Mouse (Mus musculus) midbrain, embryonic 16.5 days (tissue): ENCODE results near the gene Diexf. TPM values are rescaled to one million over a fixed set of nuclear protein-coding genes. Genes with fewer than 3 reads are reported as not detected.

Experiments
- ATAC-seq: fragments of 200-750 bp; cut with Nextera tagmentation; 2 replicates; pipeline ENCODE4 v1.8.0; 2017; ENCODE audit warnings: moderate TSS enrichment
- H3K27ac ChIP-seq: fragments of 300-500 bp; sonication (generic); 2 replicates; pipeline ENCODE4 v1.5.1; 2014; ENCODE audit warnings: mild to moderate bottlenecking, low read length, mixed read lengths
- H3K27me3 ChIP-seq: fragments of 300-500 bp; sonication (generic); 2 replicates; pipeline ENCODE4 v1.6.1; 2014; ENCODE audit warnings: low read depth, low read length, mixed read lengths; ENCODE audit not compliant: control insufficient read depth, insufficient read depth
- H3K36me3 ChIP-seq: fragments of 300-500 bp; sonication (generic); 2 replicates; pipeline ENCODE4 v1.6.1; 2014; ENCODE audit warnings: mild to moderate bottlenecking, low read length, moderate library complexity, mixed read lengths; ENCODE audit not compliant: control insufficient read depth, insufficient read depth
- H3K4me1 ChIP-seq: fragments of 300-500 bp; sonication (generic); 2 replicates; pipeline ENCODE4 v1.6.1; 2014; ENCODE audit warnings: mild to moderate bottlenecking, low read length, mixed read lengths; ENCODE audit not compliant: control insufficient read depth, insufficient read depth
- H3K4me2 ChIP-seq: fragments of 300-500 bp; sonication (generic); 2 replicates; pipeline ENCODE4 v1.6.1; 2014; ENCODE audit warnings: mild to moderate bottlenecking, low read length, mixed read lengths
- H3K4me3 ChIP-seq: fragments of 300-500 bp; sonication (generic); 2 replicates; pipeline ENCODE4 v1.5.1; 2014; ENCODE audit warnings: low read depth, mild to moderate bottlenecking, low read length, moderate library complexity, mixed read lengths
- H3K9ac ChIP-seq: fragments of 300-500 bp; sonication (generic); 2 replicates; pipeline ENCODE4 v1.6.1; 2014; ENCODE audit warnings: low read depth, low read length, mixed read lengths
- H3K9me3 ChIP-seq: fragments of 300-500 bp; sonication (generic); replicated peaks from 2 replicates; pipeline ENCODE4 v1.6.1; 2014; ENCODE audit warnings: mild to moderate bottlenecking, low read length, mixed read lengths; ENCODE audit not compliant: control insufficient read depth, poor library complexity, severe bottlenecking
- WGBS: fragments of 180-500 bp; shearing (Covaris S2); extraction: QIAGEN DNeasy Blood & Tissue Kit; methylation state at CpG from one replicate; pipeline ENCODE4 v1.1.7; 2014; 5-methylcytosine and 5-hydroxymethylcytosine counted together
- polyA plus RNA-seq: library from polyadenylated mRNA; unstranded; fragments of >200 nt; fragmentation: Nextera tagmentation; extraction: Ambion mirVana; gene quantifications from 2 replicates; pipeline ENCODE4 v1.2.1, GENCODE M21; 2015

Diexf gene
- polyA plus RNA-seq, 1 experiment from 2014 or later, result 8.9 TPM

- Histone ChIP-seq H3K27ac (no peak overlapping the region), H3K27me3 (peaks cover 5% of the 10 kb centered on the region; the same call in 1 of the 2 replicates), H3K36me3 (no peaks in the 10 kb centered on the region), H3K4me1 (0 out of 2 replicates have a peak, but pooled peaks cover 2% of the 10 kb centered on the region), H3K9ac (no peak overlapping the region), H3K9me3 (no peaks in the 10 kb centered on the region), H3K4me2 (no peak overlapping the region), H3K4me3 (no peak overlapping the region)
- no peak for ATAC-seq
- WGBS, result 69% methylated on average over 1 of the region's 1 CpGs
Measured at GRCm38 (mm10) chr1:193159613-193160012, 29.5 kb upstream of the Diexf start.

- no peak overlapping the region for H3K4me2 ChIP-seq
- ATAC-seq, result no peak
- no peaks in the 10 kb centered on the region for H3K9me3 ChIP-seq
- H3K4me1 ChIP-seq, result 0 out of 2 replicates have a peak, but pooled peaks cover 2% of the 10 kb centered on the region
- no peak overlapping the region for H3K9ac ChIP-seq
- peaks cover 9% of the 10 kb centered on the region for H3K27me3 ChIP-seq
- no peak overlapping the region for H3K4me3 ChIP-seq
- 76% methylated on average over 3 of the region's 3 CpGs for WGBS
- H3K27ac ChIP-seq, result no peak overlapping the region
- no peaks in the 10 kb centered on the region for H3K36me3 ChIP-seq
Measured at GRCm38 (mm10) chr1:193159163-193159562, 29.1 kb upstream of the Diexf start.

- Histone ChIP-seq H3K27ac (no peak overlapping the region), H3K9me3 (no peaks in the 10 kb centered on the region), H3K36me3 (no peaks in the 10 kb centered on the region), H3K4me1 (0 out of 2 replicates have a peak, but pooled peaks cover 2% of the 10 kb centered on the region), H3K4me3 (no peak overlapping the region), H3K27me3 (peaks cover 29% of the 10 kb centered on the region), H3K4me2 (no peak overlapping the region), H3K9ac (no peak overlapping the region)
- ATAC-seq, result no peak
- 84% methylated on average over 8 of the region's 8 CpGs for WGBS
Measured at GRCm38 (mm10) chr1:193157111-193157492, 27.0 kb upstream of the Diexf start.

GRCm38 (mm10) chr1:193156316-193157110 lies 26.4 kb upstream of the Diexf start:
- no peak for ATAC-seq
- no peak overlapping the region for H3K27ac ChIP-seq
- H3K9ac ChIP-seq, result no peak overlapping the region
- H3K27me3 ChIP-seq, result peaks cover 34% of the 10 kb centered on the region
- H3K9me3 ChIP-seq, result no peaks in the 10 kb centered on the region
- whole genome bisulfite sequencing, result 85% methylated on average over 15 of the region's 15 CpGs
- H3K36me3 ChIP-seq, result no peaks in the 10 kb centered on the region
- no peak overlapping the region for H3K4me3 ChIP-seq
- 0 out of 2 replicates have a peak, but pooled peaks cover 2% of the 10 kb centered on the region for H3K4me1 ChIP-seq
- H3K4me2 ChIP-seq, result no peak overlapping the region

- H3K4me2 ChIP-seq, result no peak overlapping the region; the same call in 1 of the 2 replicates
- H3K4me3 ChIP-seq, result no peak overlapping the region
- H3K4me1 ChIP-seq, result no peaks in the 10 kb centered on the region
- H3K9ac ChIP-seq, result no peak overlapping the region
- 25% methylated on average over 16 of the region's 16 CpGs for WGBS
- H3K9me3 ChIP-seq, result no peaks in the 10 kb centered on the region
- H3K27me3 ChIP-seq, result peaks cover 39% of the 10 kb centered on the region
- no peak for ATAC-seq
- H3K27ac ChIP-seq, result no peak overlapping the region
- H3K36me3 ChIP-seq, result no peaks in the 10 kb centered on the region
Measured at GRCm38 (mm10) chr1:193153561-193153960, 23.5 kb upstream of the Diexf start.

GRCm38 (mm10) chr1:193152872-193153271 lies 22.8 kb upstream of the Diexf start, which contains the start of gene Irf6:
TSS of gene Irf6 (plus strand) at chr1:193153111.
- WGBS, result 1% methylated on average over 28 of the region's 30 CpGs
- Histone ChIP-seq H3K36me3 (no peaks in the 10 kb centered on the region), H3K9me3 (no peaks in the 10 kb centered on the region), H3K4me2 (peak within 1 kb of the TSS; percentile 20; the same call in 1 of the 2 replicates), H3K4me3 (peak within 1 kb of the TSS; percentile 15; the same call in 1 of the 2 replicates), H3K4me1 (no peaks in the 10 kb centered on the region), H3K9ac (no peak within 1 kb of the TSS), H3K27ac (no peak within 1 kb of the TSS), H3K27me3 (peaks cover 39% of the 10 kb centered on the region)
- ATAC-seq, result 0 out of 2 replicates have a peak, but pooled peaks have one; percentile 28

GRCm38 (mm10) chr1:193151134-193151533 lies 21.1 kb upstream of the Diexf start:
- H3K27ac ChIP-seq, result no peak overlapping the region
- H3K9ac ChIP-seq, result no peak overlapping the region
- H3K4me1 ChIP-seq, result no peaks in the 10 kb centered on the region
- ATAC-seq, result 0 out of 2 replicates have a peak, but pooled peaks have one; percentile 21
- no peaks in the 10 kb centered on the region for H3K9me3 ChIP-seq
- WGBS, result 38% methylated on average over 7 of the region's 7 CpGs
- H3K4me2 ChIP-seq, result no peak overlapping the region
- H3K27me3 ChIP-seq, result peaks cover 39% of the 10 kb centered on the region
- no peak overlapping the region for H3K4me3 ChIP-seq
- no peaks in the 10 kb centered on the region for H3K36me3 ChIP-seq

- no peaks in the 10 kb centered on the region for H3K36me3 ChIP-seq
- ATAC-seq, result no peak
- no peak overlapping the region for H3K9ac ChIP-seq
- no peak overlapping the region for H3K4me3 ChIP-seq
- peaks cover 31% of the 10 kb centered on the region for H3K27me3 ChIP-seq
- 67% methylated on average over 3 of the region's 3 CpGs for WGBS
- no peaks in the 10 kb centered on the region for H3K9me3 ChIP-seq
- no peak overlapping the region for H3K4me2 ChIP-seq
- no peak overlapping the region for H3K27ac ChIP-seq
- no peaks in the 10 kb centered on the region for H3K4me1 ChIP-seq
Measured at GRCm38 (mm10) chr1:193149231-193149630, 19.2 kb upstream of the Diexf start.

GRCm38 (mm10) chr1:193146416-193146815 lies 16.3 kb upstream of the Diexf start:
- Histone ChIP-seq H3K27ac (no peak overlapping the region), H3K9ac (no peak overlapping the region), H3K4me2 (no peak overlapping the region), H3K9me3 (no peaks in the 10 kb centered on the region), H3K4me1 (no peaks in the 10 kb centered on the region), H3K36me3 (no peaks in the 10 kb centered on the region), H3K27me3 (peaks cover 4% of the 10 kb centered on the region), H3K4me3 (no peak overlapping the region)
- ATAC-seq, result no peak
- 70% methylated on average over 1 of the region's 1 CpGs for WGBS
